Mouse (Mus musculus): ENCODE measurements around the gene Arrdc5. TPM values are rescaled to one million over a fixed set of nuclear protein-coding genes. Genes with fewer than 3 reads are reported as not detected.
"Not testable (repeated sequence)": the region's sequence is repeated elsewhere in the genome, so short reads cannot be mapped to it uniquely, and the experiment has no call there.

The Arrdc5 gene
- polyA plus RNA-seq, 1 experiment from 2014 or later, result not detected

DNA sequence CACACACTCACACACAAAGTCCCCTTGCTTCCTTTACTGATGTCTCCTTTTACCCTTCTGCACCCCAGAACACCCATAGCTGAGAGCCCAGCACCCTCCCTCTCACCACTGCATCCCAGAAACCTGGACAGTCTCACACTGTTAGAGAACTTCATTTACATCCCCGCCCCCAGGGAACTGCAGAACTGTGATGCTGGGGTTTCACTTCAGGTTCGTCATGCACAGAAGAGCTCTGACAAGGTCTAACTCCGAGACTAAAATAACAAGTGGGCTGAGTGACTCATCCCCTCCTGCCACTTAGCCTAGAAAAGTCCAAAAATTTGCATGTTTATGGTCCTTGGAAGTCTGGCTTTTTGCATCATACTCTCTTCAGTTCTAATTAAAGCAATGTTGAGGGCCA is 33.8 kb downstream of the Arrdc5 start:
- no peak for DNase-seq (ENCODE audit: low spot score)
- Histone ChIP-seq H3K36me3 (ENCODE audit: control insufficient read depth, insufficient read depth, low read length) (peaks cover 13% of the 10 kb centered on the region), H3K27ac (ENCODE audit: low read depth, low read length) (no peak overlapping the region), H3K4me1 (replicated peaks; ENCODE audit: control insufficient read depth, insufficient read depth, low read length) (peaks cover 6% of the 10 kb centered on the region), H3K4me2 (no peak overlapping the region), H3K9ac (ENCODE audit: low read depth, low read length) (no peak overlapping the region), H3K27me3 (replicated peaks; ENCODE audit: control insufficient read depth, insufficient read depth, low read length) (no peaks in the 10 kb centered on the region), H3K9me3 (ENCODE audit: control insufficient read depth, low read length) (no peaks in the 10 kb centered on the region), H3K4me3 (ENCODE audit: low read depth, low read length) (no peak overlapping the region)
- ATAC-seq (replicated peaks; ENCODE audit: low FRiP score), result no peak
- WGBS, result 62% methylated on average over 3 of the region's 3 CpGs

DNA sequence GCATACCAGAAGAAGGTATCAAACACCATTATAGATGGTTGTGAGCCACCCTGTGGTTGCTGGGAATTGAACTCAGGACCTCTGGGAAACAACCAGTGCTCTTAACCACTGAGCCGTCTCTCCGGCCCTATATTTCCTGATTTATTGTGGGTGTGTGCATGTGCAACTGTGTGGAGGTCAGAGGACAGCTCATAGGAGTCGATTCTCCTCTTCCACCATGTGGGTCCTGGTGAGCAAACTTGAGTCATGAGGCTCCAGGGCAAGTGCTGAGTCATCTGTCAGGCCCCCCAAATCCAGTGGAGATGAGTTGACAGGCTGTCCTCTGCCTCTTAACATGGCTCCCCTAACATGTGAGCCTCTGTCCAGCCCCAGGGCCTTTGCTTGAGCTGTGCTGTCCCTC is 34.2 kb downstream of the Arrdc5 start:
- 72% methylated on average over 3 of the region's 3 CpGs for WGBS
- H3K4me3 ChIP-seq (ENCODE audit: low read depth, low read length), result no peak overlapping the region
- ATAC-seq (replicated peaks; ENCODE audit: low FRiP score) (no peak), DNase-seq (ENCODE audit: low spot score) (no peak)
- H3K9me3 ChIP-seq (ENCODE audit: control insufficient read depth, low read length), result no peaks in the 10 kb centered on the region
- no peak overlapping the region for H3K9ac ChIP-seq (ENCODE audit: low read depth, low read length)
- H3K27me3 ChIP-seq (replicated peaks; ENCODE audit: control insufficient read depth, insufficient read depth, low read length), result no peaks in the 10 kb centered on the region
- peaks cover 12% of the 10 kb centered on the region for H3K36me3 ChIP-seq (ENCODE audit: control insufficient read depth, insufficient read depth, low read length)
- no peak overlapping the region for H3K27ac ChIP-seq (ENCODE audit: low read depth, low read length)
- H3K4me1 ChIP-seq (replicated peaks; ENCODE audit: control insufficient read depth, insufficient read depth, low read length), result peaks cover 6% of the 10 kb centered on the region
- H3K4me2 ChIP-seq, result no peak overlapping the region

DNA sequence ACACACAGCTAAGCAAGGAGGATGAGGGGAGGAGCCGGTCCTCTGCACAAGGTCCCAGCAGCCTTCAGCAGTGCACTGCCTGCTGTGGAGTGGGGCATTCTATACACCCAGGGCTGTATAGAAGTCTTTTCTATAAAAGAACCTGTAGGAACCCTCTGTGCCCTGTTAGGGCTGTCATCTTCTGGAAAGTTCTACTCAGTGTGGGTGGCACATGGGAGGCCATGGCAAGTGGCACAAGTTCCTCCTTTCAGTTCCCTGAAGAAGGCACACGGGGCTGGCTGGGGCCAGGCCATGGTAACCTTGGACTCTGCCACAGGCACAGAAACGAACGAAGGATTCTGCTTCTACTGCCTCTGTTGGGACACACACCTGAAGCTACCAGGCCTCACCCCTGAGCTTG is 35.1 kb downstream of the Arrdc5 start:
- peaks cover 18% of the 10 kb centered on the region for H3K36me3 ChIP-seq (ENCODE audit: control insufficient read depth, insufficient read depth, low read length)
- peaks cover 9% of the 10 kb centered on the region for H3K4me1 ChIP-seq (replicated peaks; ENCODE audit: control insufficient read depth, insufficient read depth, low read length)
- no peak overlapping the region for H3K27ac ChIP-seq (ENCODE audit: low read depth, low read length)
- no peaks in the 10 kb centered on the region for H3K27me3 ChIP-seq (replicated peaks; ENCODE audit: control insufficient read depth, insufficient read depth, low read length)
- no peak overlapping the region for H3K4me2 ChIP-seq
- H3K9ac ChIP-seq (ENCODE audit: low read depth, low read length), result no peak overlapping the region
- H3K9me3 ChIP-seq (ENCODE audit: control insufficient read depth, low read length), result no peaks in the 10 kb centered on the region
- no peak overlapping the region for H3K4me3 ChIP-seq (ENCODE audit: low read depth, low read length)
- ATAC-seq (replicated peaks; ENCODE audit: low FRiP score), result no peak
- WGBS, result 77% methylated on average over 4 of the region's 4 CpGs
- DNase-seq (ENCODE audit: low spot score), result no peak

DNA sequence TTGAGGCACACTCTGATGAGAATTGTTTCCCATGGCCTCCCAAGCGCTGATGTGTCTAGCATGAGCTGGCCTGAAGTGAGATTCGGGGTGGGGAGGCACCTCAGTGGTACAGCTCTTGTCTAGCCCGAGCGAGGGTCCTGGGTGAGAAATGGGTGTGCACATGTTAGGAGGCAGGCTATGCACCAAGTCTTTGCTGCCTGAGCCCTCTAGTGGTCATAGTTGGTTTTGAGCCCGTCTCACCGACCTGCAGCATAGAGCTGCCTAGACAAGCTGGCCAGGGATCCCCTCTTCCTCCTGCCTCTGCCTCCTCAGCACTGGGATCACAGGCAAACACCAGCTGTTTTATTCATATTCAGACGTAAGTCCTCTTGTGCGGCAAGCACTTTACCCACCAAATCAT is 36.1 kb downstream of the Arrdc5 start:
- Histone ChIP-seq H3K9ac (ENCODE audit: low read depth, low read length) (no peak overlapping the region), H3K27ac (ENCODE audit: low read depth, low read length) (no peak overlapping the region), H3K4me2 (no peak overlapping the region), H3K27me3 (replicated peaks; ENCODE audit: control insufficient read depth, insufficient read depth, low read length) (no peaks in the 10 kb centered on the region), H3K4me3 (ENCODE audit: low read depth, low read length) (no peak overlapping the region), H3K36me3 (ENCODE audit: control insufficient read depth, insufficient read depth, low read length) (peaks cover 21% of the 10 kb centered on the region), H3K9me3 (ENCODE audit: control insufficient read depth, low read length) (no peaks in the 10 kb centered on the region), H3K4me1 (replicated peaks; ENCODE audit: control insufficient read depth, insufficient read depth, low read length) (peaks cover 13% of the 10 kb centered on the region)
- WGBS, result 27% methylated on average over 8 of the region's 8 CpGs
- ATAC-seq (replicated peaks; ENCODE audit: low FRiP score) (peak; percentile 74), DNase-seq (ENCODE audit: low spot score) (no peak)

DNA sequence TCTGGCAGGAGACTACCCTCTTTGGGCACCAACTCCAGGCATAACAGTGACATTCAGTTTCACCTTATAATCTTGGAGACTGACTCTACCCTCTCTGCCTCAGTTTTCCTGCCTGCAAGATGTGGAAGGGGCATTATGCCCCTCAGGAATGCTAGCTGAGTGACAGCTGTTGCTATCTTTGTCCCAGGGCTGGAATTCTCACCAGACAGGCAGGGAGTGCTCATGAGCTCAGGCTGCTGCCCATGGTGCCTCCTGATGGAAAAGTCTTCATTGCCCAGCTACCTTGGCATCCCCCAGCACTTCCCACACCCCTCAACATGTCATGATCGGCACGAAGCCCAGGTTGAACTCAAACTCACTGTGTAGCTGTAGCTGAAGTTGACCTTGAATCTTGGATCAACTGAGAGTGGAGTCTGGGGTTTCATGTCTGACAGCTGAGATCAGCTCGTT is 37.4 kb downstream of the Arrdc5 start:
- Histone ChIP-seq H3K27ac (ENCODE audit: low read depth, low read length) (no peak overlapping the region), H3K9ac (ENCODE audit: low read depth, low read length) (no peak overlapping the region)
- WGBS, result 72% methylated on average over 3 of the region's 3 CpGs

DNA sequence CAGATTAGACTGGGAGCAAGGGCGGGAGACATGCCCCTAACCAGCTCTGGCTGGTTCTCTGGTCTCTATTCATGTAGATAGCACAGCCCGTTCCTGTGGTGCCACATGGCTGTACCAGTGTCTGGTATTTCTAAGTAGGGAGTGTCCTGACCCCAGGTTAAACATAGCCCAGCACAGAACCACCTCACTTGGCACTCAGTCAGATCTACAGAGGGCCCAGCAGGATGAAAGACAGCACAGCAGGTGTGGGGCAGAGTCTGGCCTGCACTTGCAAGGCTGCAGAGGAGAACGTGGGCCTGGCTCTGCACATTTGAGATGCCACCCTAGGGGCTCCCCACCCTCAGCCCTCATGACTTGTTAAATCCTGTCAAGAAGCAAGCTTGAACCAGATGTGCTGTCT is 38.9 kb downstream of the Arrdc5 start:
- peaks cover 27% of the 10 kb centered on the region for H3K36me3 ChIP-seq (ENCODE audit: control insufficient read depth, insufficient read depth, low read length)
- DNase-seq (ENCODE audit: low spot score) (no peak), ATAC-seq (replicated peaks; ENCODE audit: low FRiP score) (no peak)
- no peak overlapping the region for H3K27ac ChIP-seq (ENCODE audit: low read depth, low read length)
- H3K4me1 ChIP-seq (replicated peaks; ENCODE audit: control insufficient read depth, insufficient read depth, low read length), result peaks cover 29% of the 10 kb centered on the region
- no peaks in the 10 kb centered on the region for H3K9me3 ChIP-seq (ENCODE audit: control insufficient read depth, low read length)
- 0 out of 2 replicates have a peak overlapping the region, but pooled peaks have one; percentile 1 for H3K9ac ChIP-seq (ENCODE audit: low read depth, low read length)
- H3K4me2 ChIP-seq, result no peak overlapping the region; the same call in 1 of the 2 replicates
- no peaks in the 10 kb centered on the region for H3K27me3 ChIP-seq (replicated peaks; ENCODE audit: control insufficient read depth, insufficient read depth, low read length)
- 0 out of 2 replicates have a peak overlapping the region, but pooled peaks have one; percentile 20 for H3K4me3 ChIP-seq (ENCODE audit: low read depth, low read length)
- WGBS, result 82% methylated on average over 3 of the region's 3 CpGs

More for the DNA sequence above, 37.4 kb downstream of the Arrdc5 start:
- H3K27me3 ChIP-seq (replicated peaks; ENCODE audit: control insufficient read depth, insufficient read depth, low read length), result no peaks in the 10 kb centered on the region
- peaks cover 26% of the 10 kb centered on the region for H3K4me1 ChIP-seq (replicated peaks; ENCODE audit: control insufficient read depth, insufficient read depth, low read length)
- ATAC-seq (replicated peaks; ENCODE audit: low FRiP score) (no peak), DNase-seq (ENCODE audit: low spot score) (no peak)
- no peak overlapping the region for H3K4me2 ChIP-seq
- no peak overlapping the region for H3K4me3 ChIP-seq (ENCODE audit: low read depth, low read length)
- H3K36me3 ChIP-seq (ENCODE audit: control insufficient read depth, insufficient read depth, low read length), result peaks cover 27% of the 10 kb centered on the region
- H3K9me3 ChIP-seq (ENCODE audit: control insufficient read depth, low read length), result no peaks in the 10 kb centered on the region

DNA sequence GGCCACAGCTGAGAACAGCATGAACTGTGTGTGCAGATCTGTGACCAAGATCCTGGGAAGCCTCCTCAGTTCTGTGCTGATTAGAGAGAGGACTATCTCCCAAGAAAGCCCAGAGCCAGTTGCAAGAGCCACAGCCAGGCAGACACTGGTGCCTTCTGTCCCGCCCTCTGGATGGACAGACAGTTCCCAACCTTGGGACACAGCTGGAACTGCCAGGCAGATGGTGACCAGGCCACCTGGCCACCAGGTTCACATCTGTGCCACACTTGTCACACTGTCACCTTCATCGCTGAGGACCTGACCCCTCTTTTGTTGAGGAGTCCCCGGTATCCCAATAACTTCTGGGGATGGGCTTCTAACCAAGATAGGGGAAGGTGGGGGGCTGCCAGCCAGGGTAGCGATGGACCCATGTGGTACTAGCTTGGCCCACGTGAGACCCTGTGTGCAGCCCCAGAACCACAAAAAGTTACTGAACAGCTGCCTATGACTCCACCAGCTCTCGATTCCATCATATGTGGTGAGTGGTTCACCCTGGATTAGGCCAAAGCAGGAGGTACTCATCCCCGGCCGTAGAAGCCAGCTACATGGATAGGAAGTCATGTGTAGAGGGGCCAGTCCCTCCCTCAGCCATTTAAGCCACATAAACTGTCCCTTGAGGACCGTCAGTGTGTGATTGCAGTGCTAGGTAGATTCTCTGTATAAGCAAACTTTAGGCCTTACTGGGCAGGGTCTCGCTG is 40.6 kb downstream of the Arrdc5 start:
- peak overlapping the region; percentile 98 for H3K4me2 ChIP-seq
- peak overlapping the region; percentile 14; the same call in 1 of the 2 replicates for H3K9ac ChIP-seq (ENCODE audit: low read depth, low read length)
- H3K4me1 ChIP-seq (replicated peaks; ENCODE audit: control insufficient read depth, insufficient read depth, low read length), result peaks cover 33% of the 10 kb centered on the region
- peaks cover 27% of the 10 kb centered on the region for H3K36me3 ChIP-seq (ENCODE audit: control insufficient read depth, insufficient read depth, low read length)
- ATAC-seq (replicated peaks; ENCODE audit: low FRiP score), result no peak
- no peaks in the 10 kb centered on the region for H3K9me3 ChIP-seq (ENCODE audit: control insufficient read depth, low read length)
- 91% methylated on average over 10 of the region's 10 CpGs for WGBS
- H3K27ac ChIP-seq (ENCODE audit: low read depth, low read length), result no peak overlapping the region
- no peaks in the 10 kb centered on the region for H3K27me3 ChIP-seq (replicated peaks; ENCODE audit: control insufficient read depth, insufficient read depth, low read length)
- no peak for DNase-seq (ENCODE audit: low spot score)
- peak overlapping the region; percentile 10; the same call in 1 of the 2 replicates for H3K4me3 ChIP-seq (ENCODE audit: low read depth, low read length)

DNA sequence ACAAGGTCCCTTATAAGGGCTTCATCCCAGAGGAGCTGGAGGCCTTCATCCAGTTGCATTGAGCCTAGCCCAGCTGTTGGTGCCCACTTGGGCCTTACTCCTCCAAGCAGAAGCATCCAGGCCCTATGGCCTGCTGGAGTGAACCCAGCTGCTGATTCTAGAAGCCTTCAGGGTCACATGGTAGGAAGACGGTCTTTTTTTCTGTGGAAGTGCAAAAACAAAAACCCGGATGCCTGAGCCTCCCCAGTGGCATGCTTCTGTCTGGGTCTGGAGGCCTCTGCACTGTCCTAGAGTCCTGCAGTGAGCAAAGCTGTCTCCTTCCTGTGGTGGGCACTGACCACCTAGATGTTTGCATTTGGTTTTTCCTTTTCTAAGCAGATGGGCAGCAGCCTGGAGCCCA is 41.3 kb downstream of the Arrdc5 start:
- Histone ChIP-seq H3K9ac (ENCODE audit: low read depth, low read length) (0 out of 2 replicates have a peak overlapping the region, but pooled peaks have one; percentile 20), H3K4me3 (ENCODE audit: low read depth, low read length) (peak overlapping the region; percentile 79), H3K4me2 (peak overlapping the region; percentile 98), H3K36me3 (ENCODE audit: control insufficient read depth, insufficient read depth, low read length) (peaks cover 27% of the 10 kb centered on the region), H3K4me1 (replicated peaks; ENCODE audit: control insufficient read depth, insufficient read depth, low read length) (peaks cover 33% of the 10 kb centered on the region)
- WGBS, result 58% methylated on average over 2 of the region's 2 CpGs
- not testable (repeated sequence) for H3K27ac ChIP-seq (ENCODE audit: low read depth, low read length); H3K9me3 ChIP-seq (ENCODE audit: control insufficient read depth, low read length); H3K27me3 ChIP-seq (replicated peaks; ENCODE audit: control insufficient read depth, insufficient read depth, low read length); ATAC-seq (replicated peaks; ENCODE audit: low FRiP score); DNase-seq (ENCODE audit: low spot score)

DNA sequence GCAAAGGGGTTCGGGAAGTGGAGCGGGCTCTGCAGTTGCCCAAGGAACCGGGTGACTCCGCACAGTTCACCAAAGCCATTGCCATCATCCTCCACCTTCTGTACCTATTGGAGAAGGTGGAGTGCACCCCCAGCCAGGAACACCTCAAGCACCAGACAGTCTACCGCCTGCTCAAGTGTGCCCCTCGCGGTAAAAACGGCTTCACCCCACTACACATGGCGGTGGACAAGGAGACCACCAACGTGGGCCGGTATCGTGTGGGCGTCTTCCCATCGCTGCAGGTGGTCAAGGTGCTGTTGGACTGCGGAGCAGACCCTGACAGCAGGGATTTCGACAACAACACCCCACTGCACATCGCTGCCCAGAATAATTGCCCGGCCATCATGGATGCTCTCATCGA is 41.8 kb downstream of the Arrdc5 start:
- WGBS, result 85% methylated on average over 19 of the region's 19 CpGs
- not testable (repeated sequence) for H3K27me3 ChIP-seq (replicated peaks; ENCODE audit: control insufficient read depth, insufficient read depth, low read length); ATAC-seq (replicated peaks; ENCODE audit: low FRiP score); DNase-seq (ENCODE audit: low spot score); H3K9ac ChIP-seq (ENCODE audit: low read depth, low read length); H3K27ac ChIP-seq (ENCODE audit: low read depth, low read length); H3K9me3 ChIP-seq (ENCODE audit: control insufficient read depth, low read length)
- Histone ChIP-seq H3K4me1 (replicated peaks; ENCODE audit: control insufficient read depth, insufficient read depth, low read length) (peaks cover 33% of the 10 kb centered on the region), H3K4me2 (peak overlapping the region; percentile 98), H3K36me3 (ENCODE audit: control insufficient read depth, insufficient read depth, low read length) (peaks cover 27% of the 10 kb centered on the region), H3K4me3 (ENCODE audit: low read depth, low read length) (peak overlapping the region; percentile 79)

All from liver, embryonic 11.5 days (tissue).